Mouse (Mus musculus) layer of hippocampus, adult 2 months (tissue): ENCODE data around the gene Hs1bp3. TPM values are rescaled to one million over a fixed set of nuclear protein-coding genes. Genes with fewer than 3 reads are reported as not detected.

Experiments used
- DNase-seq, 2 experiments: peaks; one replicate each; pipeline ENCODE4 v3.0.0; 2022; ENCODE audit warnings: low spot score in 2 of 2
- H3K27ac ChIP-seq: fragments of 200-600 bp; 2 replicates; pipeline ENCODE4 v1.8.1; 2022
- H3K4me3 ChIP-seq: fragments of 200-600 bp; 2 replicates; pipeline ENCODE4 v1.8.1; 2022; ENCODE audit warnings: mild to moderate bottlenecking
- CTCF ChIP-seq: fragments of 200-600 bp; conservative IDR thresholded peaks from 2 replicates; pipeline ENCODE4 v1.8.1; 2022; ENCODE audit warnings: antibody characterized with exemption, mild to moderate bottlenecking, moderate library complexity
- total RNA-seq, 2 experiments: library from RNA; stranded (reverse); gene quantifications; 2 replicates each; pipeline ENCODE4 v1.2.3; 2021

Gene Hs1bp3
- total RNA-seq, 2 experiments from 2014 or later, result 12.2 to 15.1 TPM

- DNase-seq, result no peak
- H3K4me3 ChIP-seq, result no peak overlapping the region
- TF ChIP-seq CTCF, result no peak
- peak overlapping the region; percentile 81 for H3K27ac ChIP-seq
Observed at GRCm38 (mm10) chr12:8332174-8332542, 18.9 kb downstream of the Hs1bp3 start.

GRCm38 (mm10) chr12:8333617-8334016, 20.4 kb downstream of the Hs1bp3 start:
- no peak overlapping the region for H3K4me3 ChIP-seq
- no peak for DNase-seq
- TF ChIP-seq CTCF, result no peak
- peak overlapping the region; percentile 80 for H3K27ac ChIP-seq

- Histone ChIP-seq H3K27ac (peak overlapping the region; percentile 80), H3K4me3 (no peak overlapping the region)
- TF ChIP-seq CTCF, result no peak
- no peak for DNase-seq
Observed at GRCm38 (mm10) chr12:8334261-8334660, 21.0 kb downstream of the Hs1bp3 start.

DNA sequence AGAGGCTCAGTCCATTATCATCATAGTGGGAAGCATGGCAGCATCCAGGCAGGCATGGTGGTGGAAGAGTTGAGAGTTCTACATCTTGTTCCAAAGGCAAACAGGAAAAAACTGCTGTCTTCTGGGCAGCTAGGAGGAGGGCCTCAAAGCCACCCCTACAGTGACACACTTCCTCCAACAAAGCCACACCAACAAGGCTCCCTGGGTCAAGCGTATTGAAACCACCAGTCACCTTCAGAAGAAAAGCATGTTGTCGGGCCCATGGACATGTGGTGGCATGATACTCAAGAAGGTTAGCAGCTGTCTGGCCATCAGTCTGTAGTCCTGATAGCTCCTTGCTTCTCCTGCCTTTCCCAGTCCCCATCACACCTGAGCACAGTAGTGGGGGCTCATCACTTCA, 22.3 kb downstream of the Hs1bp3 start:
- Histone ChIP-seq H3K4me3 (no peak overlapping the region), H3K27ac (peak overlapping the region; percentile 80; the same call in 1 of the 2 replicates)
- DNase-seq, result no peak
- no peak for TF ChIP-seq CTCF

DNA sequence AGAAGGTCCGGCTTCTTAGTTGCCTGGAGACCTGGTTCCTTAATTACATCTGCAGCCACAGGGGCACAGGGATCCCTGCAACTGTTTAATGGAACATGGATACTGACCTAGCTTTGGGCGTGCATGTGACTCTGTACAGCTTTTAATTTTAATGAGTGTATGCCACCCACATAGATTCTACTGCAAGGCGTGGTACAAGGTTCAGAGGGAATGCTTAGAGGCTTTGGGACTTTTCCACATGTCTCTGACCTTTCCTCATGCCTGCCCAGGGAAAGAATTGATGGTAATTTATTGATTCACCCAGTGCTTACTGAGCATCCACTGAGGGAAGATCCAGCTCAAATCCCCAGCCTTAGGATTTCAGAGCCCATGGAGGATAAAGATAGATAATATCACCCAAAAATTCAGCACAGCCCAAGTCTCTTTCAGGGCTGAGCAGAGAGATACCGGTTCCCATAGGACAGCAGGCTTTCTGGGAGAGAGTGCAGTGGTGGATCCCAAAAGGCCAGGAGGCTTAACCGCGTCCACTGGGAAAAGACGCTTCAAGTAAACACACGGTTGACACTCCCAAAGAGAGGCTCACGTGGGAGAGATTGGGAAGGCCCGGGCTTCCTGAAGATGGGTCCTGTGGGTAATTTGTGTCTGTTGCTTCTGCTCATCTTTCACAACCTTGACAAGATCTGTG, 23.5 kb downstream of the Hs1bp3 start:
- TF ChIP-seq CTCF, result no peak
- Histone ChIP-seq H3K4me3 (no peak overlapping the region), H3K27ac (peak overlapping the region; percentile 63)
- DNase-seq, result no peak

DNA sequence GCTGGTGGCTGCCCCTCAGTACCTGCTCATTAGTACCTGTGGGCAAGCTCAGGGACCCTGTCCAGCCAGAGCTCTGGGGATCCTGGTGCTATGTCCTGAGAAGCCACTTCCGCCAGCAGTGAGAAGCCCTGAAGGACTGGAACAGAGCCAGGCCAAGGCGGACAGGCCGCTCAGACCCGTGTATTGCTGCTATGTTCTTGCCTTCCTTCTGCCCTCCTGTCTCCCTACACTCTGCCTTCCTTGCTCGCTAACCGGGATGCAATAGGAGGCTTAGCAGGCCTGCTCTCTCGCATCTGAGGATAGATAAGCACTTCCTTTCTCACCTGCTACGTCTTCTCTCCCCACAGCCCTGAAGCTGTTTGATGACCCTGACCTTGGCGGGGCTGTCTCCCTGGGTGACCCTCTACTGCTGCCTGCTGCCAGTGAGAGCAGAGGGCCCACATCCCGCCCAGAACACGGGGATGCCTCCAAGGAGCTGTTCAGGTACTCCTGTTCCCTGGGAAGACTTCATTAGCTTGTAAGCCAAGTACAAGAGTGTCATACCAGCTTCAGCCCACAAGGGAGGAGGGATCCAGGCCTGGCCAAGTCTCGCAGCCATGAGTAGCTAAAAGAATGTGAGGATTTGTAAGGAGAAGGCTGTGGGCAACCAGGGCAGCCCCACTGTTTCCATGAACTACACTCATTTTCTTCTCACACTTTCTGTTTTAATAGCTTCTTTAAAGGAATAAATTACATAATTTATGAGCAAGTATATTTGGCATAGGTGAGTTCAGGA, 24.2 kb downstream of the Hs1bp3 start:
- TF ChIP-seq CTCF, result peak; percentile 59
- peak overlapping the region; percentile 63 for H3K27ac ChIP-seq
- no peak overlapping the region for H3K4me3 ChIP-seq
- no peak for DNase-seq

DNA sequence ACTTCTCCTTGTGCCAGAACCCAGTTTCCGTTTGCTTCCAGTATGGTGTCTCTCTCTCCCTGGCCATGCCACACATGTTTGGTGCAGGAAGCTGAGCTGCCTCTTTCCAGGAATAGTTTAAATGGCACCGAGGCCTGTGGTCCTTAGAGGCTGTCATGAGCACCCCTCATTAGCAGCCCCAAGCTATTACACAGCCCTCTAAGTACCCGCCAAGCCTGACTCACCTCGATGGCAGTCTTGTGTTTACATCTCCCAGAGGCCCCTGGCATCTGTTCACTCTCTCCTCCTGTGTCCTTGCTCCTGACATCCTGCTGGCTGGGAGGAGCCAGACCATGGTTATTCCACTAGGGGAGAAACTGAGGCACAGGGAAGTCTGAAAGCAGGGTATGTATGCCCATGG, 25.3 kb downstream of the Hs1bp3 start:
- DNase-seq, result no peak
- TF ChIP-seq CTCF, result no peak
- H3K27ac ChIP-seq, result peak overlapping the region; percentile 63
- H3K4me3 ChIP-seq, result no peak overlapping the region

DNA sequence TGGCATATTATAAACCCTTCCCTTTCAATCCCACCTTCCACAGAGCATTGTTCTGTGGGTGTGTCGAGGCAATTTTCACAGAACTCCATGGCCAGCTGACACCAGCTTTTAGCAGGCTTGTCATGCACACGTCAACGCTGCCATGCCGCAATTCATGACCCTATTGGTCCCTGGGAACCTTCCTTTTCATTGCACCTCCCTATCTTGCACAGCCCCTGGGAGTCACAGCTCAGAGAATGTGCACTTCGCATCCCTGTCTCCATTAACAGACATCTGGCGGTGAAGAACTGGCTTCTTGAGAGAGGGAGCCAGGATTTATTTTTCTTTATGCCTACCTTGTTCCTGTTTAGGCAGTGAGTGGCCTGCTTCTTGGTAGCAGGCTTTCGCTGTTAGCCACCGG, 25.7 kb downstream of the Hs1bp3 start:
- TF ChIP-seq CTCF, result no peak
- no peak for DNase-seq
- peak overlapping the region; percentile 63 for H3K27ac ChIP-seq

GRCm38 (mm10) chr12:8339591-8340319, 26.5 kb downstream of the Hs1bp3 start:
- Histone ChIP-seq H3K27ac (peak overlapping the region; percentile 63), H3K4me3 (no peak overlapping the region)
- TF ChIP-seq CTCF, result no peak
- no peak for DNase-seq

More for the DNA sequence above, 25.7 kb downstream of the Hs1bp3 start:
- H3K4me3 ChIP-seq, result no peak overlapping the region

DNA sequence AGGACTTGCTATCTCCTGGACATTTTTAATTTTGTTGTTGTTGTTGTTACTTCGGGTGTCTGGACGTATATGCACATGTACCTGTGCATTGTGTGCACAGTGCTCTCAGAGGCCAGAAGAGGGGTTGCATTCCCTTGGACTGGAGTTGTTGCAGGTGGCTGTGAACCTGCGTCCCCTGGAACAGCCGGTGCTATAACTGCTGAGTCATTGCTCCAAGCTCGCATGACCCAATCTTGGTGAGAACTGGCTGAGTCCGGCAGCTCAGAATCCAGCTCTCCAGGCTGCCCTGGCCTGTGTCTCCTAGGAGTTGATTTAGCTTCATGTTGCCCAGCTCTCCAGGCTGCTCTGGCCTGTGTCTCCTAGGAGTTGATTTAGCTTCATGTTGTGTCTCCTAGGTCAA, 27.8 kb downstream of the Hs1bp3 start:
- Histone ChIP-seq H3K4me3 (no peak overlapping the region), H3K27ac (peak overlapping the region; percentile 63; the same call in 1 of the 2 replicates)
- DNase-seq, result no peak
- no peak for TF ChIP-seq CTCF

DNA sequence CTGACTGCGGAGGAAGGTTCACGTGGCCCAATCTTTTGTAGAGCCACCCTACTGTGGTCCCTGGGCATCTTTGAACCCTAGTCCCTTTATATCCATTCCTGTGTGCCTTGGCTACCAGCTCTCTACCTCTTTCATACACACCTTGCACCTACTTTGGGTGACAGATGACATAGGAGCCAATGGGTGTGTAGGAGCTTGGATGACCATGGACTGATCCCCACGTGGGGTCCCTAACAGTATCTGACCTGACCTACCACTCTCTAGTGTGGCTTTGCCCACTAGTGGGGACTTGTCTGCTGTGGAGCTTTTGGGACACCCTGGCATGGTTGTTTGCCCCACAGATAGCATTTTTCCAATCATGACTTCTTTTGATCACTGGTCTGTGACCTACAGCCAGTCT, 30.1 kb downstream of the Hs1bp3 start:
- no peak for DNase-seq
- H3K27ac ChIP-seq, result peak overlapping the region; percentile 10; the same call in 1 of the 2 replicates

DNA sequence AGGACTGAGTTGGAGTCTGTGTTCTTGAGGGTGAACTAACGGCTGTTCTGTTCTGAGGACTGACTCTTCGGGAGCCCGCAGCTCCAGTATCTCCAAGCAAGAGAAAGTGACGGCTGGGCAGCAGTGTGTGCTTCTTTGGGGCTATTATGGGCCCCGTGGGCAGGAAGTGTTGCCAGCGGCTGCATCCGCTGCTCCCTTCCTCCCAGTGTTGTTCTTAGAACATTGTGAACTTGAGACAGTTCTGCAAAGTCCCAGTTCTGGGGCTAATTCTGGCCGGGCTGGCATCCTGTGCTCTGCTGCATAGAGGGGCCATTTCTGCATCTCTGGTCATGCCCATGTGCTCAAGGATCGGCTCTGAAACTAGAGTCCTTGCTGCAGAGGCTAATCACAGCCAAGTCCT, 31.7 kb downstream of the Hs1bp3 start:
- peak overlapping the region; percentile 84 for H3K27ac ChIP-seq
- TF ChIP-seq CTCF, result no peak
- DNase-seq, result peak in 1 of 2 experiments; percentile 46
- no peak overlapping the region for H3K4me3 ChIP-seq

More for the DNA sequence above, 30.1 kb downstream of the Hs1bp3 start:
- TF ChIP-seq CTCF, result no peak
- H3K4me3 ChIP-seq, result no peak overlapping the region

- TF ChIP-seq CTCF, result no peak
- no peak for DNase-seq
- peak overlapping the region; percentile 84 for H3K27ac ChIP-seq
- no peak overlapping the region for H3K4me3 ChIP-seq
Observed at GRCm38 (mm10) chr12:8345539-8345938, 32.3 kb downstream of the Hs1bp3 start.
